Mouse (Mus musculus): ENCODE measurements around the gene Wdr73. TPM values are rescaled to one million over a fixed set of nuclear protein-coding genes. Genes with fewer than 3 reads are reported as not detected.

Wdr73 gene
- total and polyA plus RNA-seq, 3 experiments: 57.8 to 67.0 TPM; not detected in 1

DNA sequence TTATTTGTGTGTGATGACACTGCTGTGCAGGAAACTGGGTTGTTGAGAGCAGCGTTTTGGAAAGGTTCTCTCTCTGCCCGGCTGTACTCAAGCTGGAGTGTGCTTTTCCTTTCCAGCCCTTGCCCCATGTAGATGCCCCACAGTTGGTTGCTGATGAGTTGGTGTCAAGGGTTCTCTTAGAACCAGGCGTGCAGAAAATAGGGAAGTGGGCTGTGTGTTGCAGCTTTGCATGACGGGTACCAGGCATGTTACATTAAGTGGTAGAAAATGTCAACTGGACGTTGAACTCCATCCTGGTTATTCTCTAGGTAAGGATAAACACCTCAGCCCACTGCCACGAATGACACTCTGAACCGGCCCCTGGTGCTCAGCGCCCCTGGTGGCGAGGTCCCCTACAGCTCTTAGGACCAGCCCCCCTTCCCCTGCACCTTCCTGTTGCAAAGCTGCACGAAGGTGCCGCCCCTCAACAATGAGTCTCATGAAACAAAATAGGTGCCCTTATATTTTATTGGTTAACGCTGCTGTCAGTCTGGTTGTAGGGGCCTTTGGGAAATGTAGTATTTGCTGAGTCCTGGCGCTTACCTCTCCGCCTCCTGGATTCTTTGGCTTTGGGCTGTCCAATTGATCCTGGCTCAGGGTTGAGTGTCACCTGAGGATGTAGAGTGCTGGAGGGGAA, 18.1 kb downstream of the Wdr73 start:
- Histone ChIP-seq H3K79me2 (ENCODE audit: control insufficient read depth, insufficient read depth, low read length, poor library complexity) (no peaks in the 10 kb centered on the region), H3K36me3 (ENCODE audit: control insufficient read depth in 1 of 2, insufficient read depth in 2 of 2, low read length in 2 of 2) (0 out of 4 replicates have a peak, but pooled peaks cover 0 to 2% of the 10 kb centered on the region in 2 experiments), H3K27ac (ENCODE audit: control insufficient read depth, low read depth, low read length) (peak overlapping the region; percentile 8), H3K27me3 (ENCODE audit: control insufficient read depth in 1 of 2, insufficient read depth in 2 of 2, low read length in 2 of 2) (no peaks in the 10 kb centered on the region), H3K4me1 (ENCODE audit: control insufficient read depth in 1 of 2, insufficient read depth in 2 of 2, low read length in 2 of 2) (peaks cover 0 to 3% of the 10 kb centered on the region in 2 experiments; a peak in 1 of 4 replicates), H3K4me3 (ENCODE audit: control insufficient read depth in 1 of 2, insufficient read depth in 1 of 2, low read depth in 2 of 2, low read length in 2 of 2) (peak overlapping the region; percentile 58 to 67), H3K9ac (ENCODE audit: control insufficient read depth, low read depth, low read length, poor library complexity, severe bottlenecking) (peak overlapping the region; percentile 62), H3K9me3 (replicated peaks; ENCODE audit: insufficient read depth, low read length) (no peaks in the 10 kb centered on the region)
- peak; percentile 97 for DNase-seq (ENCODE audit: low read depth, low spot score)
- no peak for TF ChIP-seq USF1 (IDR thresholded peaks at IDR 0.05; ENCODE audit: low read depth, low read length)
- peak; percentile 10; the same call in 1 of the 2 replicates for TF ChIP-seq RAD21 (IDR thresholded peaks at IDR 0.05; ENCODE audit: low read depth, low read length)
- TF ChIP-seq TCF12 (IDR thresholded peaks at IDR 0.05; ENCODE audit: low read depth, low read length): 0 out of 2 replicates have a peak, but pooled peaks have one; percentile 6
- TF ChIP-seq NELFE (IDR thresholded peaks at IDR 0.05; ENCODE audit: low read depth, low read length): peak; percentile 43
- no peak for TF ChIP-seq UBTF (IDR thresholded peaks at IDR 0.05; ENCODE audit: borderline replicate concordance, insufficient read depth, low read depth, low read length)
- TF ChIP-seq ETS1 (IDR thresholded peaks at IDR 0.05; ENCODE audit: low read depth, low read length): no peak
- TF ChIP-seq POLR2AphosphoS5 (IDR thresholded peaks at IDR 0.05; ENCODE audit: borderline replicate concordance, low read depth, low read length): no peak
- no peak for TF ChIP-seq MAFK (IDR thresholded peaks at IDR 0.05; ENCODE audit: borderline replicate concordance, low read depth, low read length)
- no peak for TF ChIP-seq JUND (IDR thresholded peaks at IDR 0.05; ENCODE audit: low read depth, low read length)
- no peak for TF ChIP-seq RCOR1 (IDR thresholded peaks at IDR 0.05; ENCODE audit: low read depth, low read length)
- no peak for TF ChIP-seq POLR2AphosphoS2 (IDR thresholded peaks at IDR 0.05; ENCODE audit: low read length)
- no peak for TF ChIP-seq TAL1 (IDR thresholded peaks at IDR 0.05; ENCODE audit: low read length)
- TF ChIP-seq GABPA (IDR thresholded peaks at IDR 0.05; ENCODE audit: low read depth, low read length): no peak
- TF ChIP-seq ELF1 (IDR thresholded peaks at IDR 0.05; ENCODE audit: low read depth, low read length): peak; percentile 80
- TF ChIP-seq ZKSCAN1 (IDR thresholded peaks at IDR 0.05; ENCODE audit: low read depth, low read length): no peak
- no peak for TF ChIP-seq CHD1 (IDR thresholded peaks at IDR 0.05; ENCODE audit: low read depth, low read length)
- no peak for TF ChIP-seq ZC3H11A (IDR thresholded peaks at IDR 0.05; ENCODE audit: low read depth, low read length)
- TF ChIP-seq MYB (IDR thresholded peaks at IDR 0.05; ENCODE audit: low read depth, low read length): no peak
- TF ChIP-seq KAT2A (conservative IDR thresholded peaks at IDR 0.05; ENCODE audit: low read depth, low read length): peak; percentile 91
- TF ChIP-seq SMC3 (IDR thresholded peaks at IDR 0.05; ENCODE audit: low read depth, low read length): no peak; the same call in 1 of the 2 replicates
- peak; percentile 99 for TF ChIP-seq HCFC1 (IDR thresholded peaks at IDR 0.05; ENCODE audit: low read depth, low read length)
- TF ChIP-seq CHD2 (IDR thresholded peaks at IDR 0.05; ENCODE audit: low read length): peak; percentile 83
- TF ChIP-seq MAX (IDR thresholded peaks at IDR 0.05; ENCODE audit: low read length): peak; percentile 74
- no peak for TF ChIP-seq USF2 (IDR thresholded peaks at IDR 0.05; ENCODE audit: borderline replicate concordance in 1 of 2, insufficient read depth in 1 of 2, low read depth in 1 of 2, low read length in 2 of 2)
- peak; percentile 51 to 55 (median 51) for TF ChIP-seq CTCF (IDR thresholded peaks at IDR 0.05 in 2 of 3, conservative IDR thresholded peaks at IDR 0.05 in 1 of 3; ENCODE audit: control insufficient read depth in 1 of 3, insufficient read depth in 1 of 3, low read depth in 2 of 3, low read length in 3 of 3, poor library complexity in 1 of 3, severe bottlenecking in 1 of 3)
- TF ChIP-seq MAZ (IDR thresholded peaks at IDR 0.05; ENCODE audit: low read depth, low read length): peak; percentile 67; the same call in 1 of the 2 replicates
- TF ChIP-seq ZMIZ1 (IDR thresholded peaks at IDR 0.05; ENCODE audit: low read depth, low read length): no peak
- peak; percentile 53; the same call in 1 of the 2 replicates for TF ChIP-seq MXI1 (IDR thresholded peaks at IDR 0.05; ENCODE audit: low read depth, low read length)
- TF ChIP-seq NRF1 (IDR thresholded peaks at IDR 0.05; ENCODE audit: insufficient read depth, low read depth, low read length, poor library complexity, severe bottlenecking): no peak
- no peak for TF ChIP-seq GATA1 (IDR thresholded peaks at IDR 0.05; ENCODE audit: low read depth, low read length)
- TF ChIP-seq MYC (IDR thresholded peaks at IDR 0.05; ENCODE audit: low read depth, low read length): peak; percentile 34
- TF ChIP-seq TBP (IDR thresholded peaks at IDR 0.05; ENCODE audit: low read depth, low read length): 0 out of 2 replicates have a peak, but pooled peaks have one; percentile 48
- peak; percentile 56 to 76; a peak in 2 of 4 replicates for TF ChIP-seq POLR2A (IDR thresholded peaks at IDR 0.05; ENCODE audit: control insufficient read depth in 1 of 2, insufficient read depth in 1 of 2, low read depth in 1 of 2, low read length in 2 of 2, poor library complexity in 1 of 2)
- no peak for TF ChIP-seq MEF2A (IDR thresholded peaks at IDR 0.05; ENCODE audit: extremely low read depth, insufficient replicate concordance, low read depth, low read length, poor library complexity, severe bottlenecking)
- TF ChIP-seq EP300 (IDR thresholded peaks at IDR 0.05; ENCODE audit: low read depth in 1 of 2, low read length in 2 of 2): no peak
- TF ChIP-seq SIN3A (IDR thresholded peaks at IDR 0.05; ENCODE audit: low read length): peak; percentile 91
